In genomic region chr2:44504273-44504672, GRCm38 (mm10) we compare ENCODE assay signal across 10 mouse cellular contexts.
DNase-seq lines count a peak whose midpoint lies in the region; ATAC-seq and TF ChIP-seq lines count a peak whose summit lies in the region.
"Had no signal": no experiment of that assay in that cellular context is flagged by ENCODE, and none has a peak within 500 bp of the region (broad histone marks: within the 10 kb centered on the region; RNA-seq: fewer than 3 reads in every experiment).

No protein-coding gene starts in this region.

- no peak for TF ChIP-seq POLR2A in ES-Bruce4 (IDR thresholded peaks at IDR 0.05; ENCODE audit: insufficient read depth, low read length)

- peaks cover 3% of the 10 kb centered on the region for H3K4me1 ChIP-seq in ES-Bruce4 (ENCODE audit: control insufficient read depth, insufficient read depth, low read length)
- H3K4me1 ChIP-seq in heart, embryonic 15.5 days (replicated peaks), result no peaks in the 10 kb centered on the region
- H3K4me1 ChIP-seq in forebrain, embryonic 10.5 days, result no peaks in the 10 kb centered on the region
- no peaks in the 10 kb centered on the region for H3K4me1 ChIP-seq in intestine, embryonic 15.5 days (replicated peaks)
- H3K4me1 ChIP-seq: embryonic facial prominence, embryonic 13.5 days; liver, embryonic 13.5 days had no signal

- TF ChIP-seq EP300 in ES-Bruce4 (IDR thresholded peaks at IDR 0.05; ENCODE audit: insufficient read depth, low read depth, low read length), result 0 out of 2 replicates have a peak, but pooled peaks have one; percentile 24

- no peaks in the 10 kb centered on the region for H3K36me3 ChIP-seq in ES-Bruce4 (ENCODE audit: control insufficient read depth, insufficient read depth, low read length, poor library complexity, severe bottlenecking)
- H3K36me3 ChIP-seq in heart, embryonic 15.5 days, result no peaks in the 10 kb centered on the region
- H3K36me3 ChIP-seq in forebrain, embryonic 10.5 days (replicated peaks), result no peaks in the 10 kb centered on the region
- H3K36me3 ChIP-seq in intestine, embryonic 15.5 days, result no peaks in the 10 kb centered on the region
- H3K36me3 ChIP-seq: embryonic facial prominence, embryonic 13.5 days; liver, embryonic 13.5 days had no signal

- peak; percentile 36 for DNase-seq in adrenal gland, postnatal 10 days
- DNase-seq in adrenal gland, adult 18-20 months (ENCODE audit: low spot score in 2 of 2), result no peak
- peak; percentile 68 to 78 for DNase-seq in kidney, postnatal 25 days
- no peak for DNase-seq in cerebellum, adult 11-12 months
- DNase-seq in forebrain, embryonic 10.5 days (ENCODE audit: extremely low spot score, low spot score), result no peak
- DNase-seq: liver, embryonic 13.5 days had no signal

- TF ChIP-seq CTCF in ES-Bruce4 (IDR thresholded peaks at IDR 0.05; ENCODE audit: low read depth, low read length), result no peak

- H3K9ac ChIP-seq in ES-Bruce4 (ENCODE audit: low read depth, poor library complexity, severe bottlenecking), result no peak overlapping the region
- H3K9ac ChIP-seq in heart, embryonic 15.5 days, result no peak overlapping the region
- H3K9ac ChIP-seq in intestine, embryonic 15.5 days, result no peak overlapping the region
- H3K9ac ChIP-seq: embryonic facial prominence, embryonic 13.5 days; liver, embryonic 13.5 days had no signal

- H3K4me2 ChIP-seq in heart, embryonic 15.5 days, result no peak overlapping the region
- H3K4me2 ChIP-seq in intestine, embryonic 15.5 days (replicated peaks), result no peak overlapping the region
- H3K4me2 ChIP-seq: embryonic facial prominence, embryonic 13.5 days; liver, embryonic 13.5 days had no signal

- 47% methylated on average over 6 of the region's 6 CpGs for WGBS in heart, embryonic 15.5 days
- WGBS in forebrain, embryonic 10.5 days, result 72% methylated on average over 6 of the region's 6 CpGs
- WGBS in intestine, embryonic 15.5 days, result 60% methylated on average over 6 of the region's 6 CpGs

- 0 out of 2 replicates have a peak, but pooled peaks have one; percentile 27 for ATAC-seq in heart, embryonic 15.5 days (replicated peaks; ENCODE audit: insufficient number of reproducible peaks, insufficient read depth, low FRiP score, low read depth)
- no peak for ATAC-seq in intestine, embryonic 15.5 days

- H3K4me3 ChIP-seq in ES-Bruce4 (ENCODE audit: low read depth, low read length), result no peak overlapping the region
- no peak overlapping the region for H3K4me3 ChIP-seq in heart, embryonic 15.5 days
- no peak overlapping the region for H3K4me3 ChIP-seq in forebrain, embryonic 10.5 days
- H3K4me3 ChIP-seq in intestine, embryonic 15.5 days (replicated peaks), result no peak overlapping the region
- H3K4me3 ChIP-seq: embryonic facial prominence, embryonic 13.5 days; liver, embryonic 13.5 days had no signal

- H3K9me3 ChIP-seq in ES-Bruce4 (replicated peaks; ENCODE audit: control insufficient read depth, insufficient read depth, low read length, poor library complexity, severe bottlenecking), result peaks cover 2% of the 10 kb centered on the region; the same call in 1 of the 2 replicates
- no peaks in the 10 kb centered on the region for H3K9me3 ChIP-seq in heart, embryonic 15.5 days (replicated peaks)
- peaks cover 7% of the 10 kb centered on the region; the same call in 1 of the 2 replicates for H3K9me3 ChIP-seq in forebrain, embryonic 10.5 days
- H3K9me3 ChIP-seq in intestine, embryonic 15.5 days, result no peaks in the 10 kb centered on the region
- H3K9me3 ChIP-seq: liver, embryonic 13.5 days had no signal

- H3K27ac ChIP-seq in ES-Bruce4 (ENCODE audit: insufficient read depth, low read length), result no peak overlapping the region
- no peak overlapping the region for H3K27ac ChIP-seq in heart, embryonic 15.5 days
- H3K27ac ChIP-seq in forebrain, embryonic 10.5 days, result no peak overlapping the region
- H3K27ac ChIP-seq in intestine, embryonic 15.5 days, result no peak overlapping the region
- H3K27ac ChIP-seq: embryonic facial prominence, embryonic 13.5 days; liver, embryonic 13.5 days had no signal

- H3K27me3 ChIP-seq in ES-Bruce4 (ENCODE audit: control insufficient read depth, insufficient read depth, low read length, poor library complexity, severe bottlenecking), result no peaks in the 10 kb centered on the region
- H3K27me3 ChIP-seq in heart, embryonic 15.5 days, result no peaks in the 10 kb centered on the region
- no peaks in the 10 kb centered on the region for H3K27me3 ChIP-seq in forebrain, embryonic 10.5 days (ENCODE audit: poor library complexity, severe bottlenecking)
- no peaks in the 10 kb centered on the region for H3K27me3 ChIP-seq in intestine, embryonic 15.5 days (replicated peaks)
- H3K27me3 ChIP-seq: embryonic facial prominence, embryonic 13.5 days; liver, embryonic 13.5 days had no signal

Comparison
In these comparisons a context has a peak if more than half of its experiments do, and no peak if none do; other contexts are left out.
1. DNase-seq: peak in adrenal gland, postnatal 10 days (single experiment) and kidney, postnatal 25 days (2 of 2); none in adrenal gland, adult 18-20 months (0 of 2), cerebellum, adult 11-12 months (single experiment) and forebrain, embryonic 10.5 days (single experiment).